Mouse (Mus musculus) forebrain, embryonic 16.5 days (tissue): ENCODE measurements at regions not wholly inside any gene's neighbourhood (a gene's known extent, or its start where the extent isn't known, plus 50 kb on each side); places are given as distances from the start of the nearest gene placed in this dataset.

Experiments
- ATAC-seq: fragments of 200-750 bp; cut with Nextera tagmentation; 2 replicates; pipeline ENCODE4 v1.8.0; 2017; ENCODE audit warnings: mild to moderate bottlenecking, moderate library complexity
- H3K27ac ChIP-seq: fragments of 300-500 bp; sonication (generic); 2 replicates; pipeline ENCODE4 v1.5.1; 2014; ENCODE audit warnings: low read length, control low read depth
- H3K27me3 ChIP-seq: fragments of 300-500 bp; sonication (generic); replicated peaks from 2 replicates; pipeline ENCODE4 v1.6.1; 2014; ENCODE audit warnings: low read length; ENCODE audit not compliant: control insufficient read depth, insufficient read depth
- H3K36me3 ChIP-seq: fragments of 300-500 bp; sonication (generic); 2 replicates; pipeline ENCODE4 v1.6.1; 2014; ENCODE audit not compliant: control insufficient read depth, insufficient read depth
- H3K4me1 ChIP-seq: fragments of 300-500 bp; sonication (generic); replicated peaks from 2 replicates; pipeline ENCODE4 v1.6.1; 2014; ENCODE audit warnings: low read length; ENCODE audit not compliant: control insufficient read depth, insufficient read depth
- H3K4me2 ChIP-seq: fragments of 300-500 bp; sonication (generic); 2 replicates; pipeline ENCODE4 v1.6.1; 2014; ENCODE audit warnings: mild to moderate bottlenecking, low read length, control low read depth
- H3K4me3 ChIP-seq: fragments of 300-500 bp; sonication (generic); replicated peaks from 2 replicates; pipeline ENCODE4 v1.5.1; 2014; ENCODE audit warnings: mild to moderate bottlenecking, low read length, control low read depth
- H3K9ac ChIP-seq: fragments of 300-500 bp; sonication (generic); replicated peaks from 2 replicates; pipeline ENCODE4 v1.6.1; 2014; ENCODE audit warnings: low read depth, low read length, control low read depth
- H3K9me3 ChIP-seq: fragments of 300-500 bp; sonication (generic); 2 replicates; pipeline ENCODE4 v1.6.1; 2016; ENCODE audit warnings: low read length; ENCODE audit not compliant: control insufficient read depth
- WGBS: fragments of 180-500 bp; shearing (Covaris S2); extraction: QIAGEN DNeasy Blood & Tissue Kit; methylation state at CpG from one replicate; pipeline ENCODE4 v1.1.7; 2014; 5-methylcytosine and 5-hydroxymethylcytosine counted together

GRCm38 (mm10) chr6:19214700-19215099, 348.6 kb downstream of the Ankrd7 start:
- no peak overlapping the region for H3K4me2 ChIP-seq
- H3K36me3 ChIP-seq: no peaks in the 10 kb centered on the region
- H3K4me1 ChIP-seq: no peaks in the 10 kb centered on the region
- H3K27ac ChIP-seq: peak overlapping the region; percentile 17; the same call in 1 of the 2 replicates
- H3K9ac ChIP-seq: no peak overlapping the region
- no peak overlapping the region for H3K4me3 ChIP-seq
- no peaks in the 10 kb centered on the region for H3K27me3 ChIP-seq
- WGBS: 64% methylated on average over 1 of the region's 1 CpGs
- ATAC-seq: peak; percentile 86
- no peaks in the 10 kb centered on the region for H3K9me3 ChIP-seq

- Histone ChIP-seq H3K9ac (no peak overlapping the region), H3K4me3 (no peak overlapping the region), H3K27me3 (no peaks in the 10 kb centered on the region), H3K4me2 (no peak overlapping the region), H3K27ac (no peak overlapping the region), H3K4me1 (no peaks in the 10 kb centered on the region), H3K36me3 (no peaks in the 10 kb centered on the region), H3K9me3 (no peaks in the 10 kb centered on the region)
- ATAC-seq: peak; percentile 87
- 55% methylated on average over 1 of the region's 1 CpGs for WGBS
These were observed 349.0 kb downstream of the Ankrd7 start for GRCm38 (mm10) chr6:19215124-19215523.

- Histone ChIP-seq H3K27ac (no peak overlapping the region), H3K4me2 (no peak overlapping the region), H3K4me1 (no peaks in the 10 kb centered on the region), H3K27me3 (no peaks in the 10 kb centered on the region), H3K9me3 (no peaks in the 10 kb centered on the region), H3K4me3 (no peak overlapping the region), H3K9ac (no peak overlapping the region), H3K36me3 (no peaks in the 10 kb centered on the region)
- no peak for ATAC-seq
- WGBS: 56% methylated on average over 5 of the region's 5 CpGs
These were observed 398.1 kb downstream of the Ankrd7 start for GRCm38 (mm10) chr6:19264075-19264819.

- no peaks in the 10 kb centered on the region for H3K36me3 ChIP-seq
- no peaks in the 10 kb centered on the region for H3K9me3 ChIP-seq
- H3K4me2 ChIP-seq: no peak overlapping the region
- no peak overlapping the region for H3K4me3 ChIP-seq
- no peaks in the 10 kb centered on the region for H3K27me3 ChIP-seq
- no peak overlapping the region for H3K27ac ChIP-seq
- no peak overlapping the region for H3K9ac ChIP-seq
- WGBS: 85% methylated on average over 2 of the region's 2 CpGs
- H3K4me1 ChIP-seq: no peaks in the 10 kb centered on the region
- ATAC-seq: no peak
These were observed 407.1 kb downstream of the Ankrd7 start for GRCm38 (mm10) chr6:19273207-19273606.

- no peaks in the 10 kb centered on the region for H3K36me3 ChIP-seq
- no peaks in the 10 kb centered on the region for H3K27me3 ChIP-seq
- no peak overlapping the region for H3K9ac ChIP-seq
- no peak overlapping the region for H3K4me2 ChIP-seq
- ATAC-seq: peak; percentile 98
- peak overlapping the region; percentile 3; the same call in 1 of the 2 replicates for H3K27ac ChIP-seq
- no peaks in the 10 kb centered on the region for H3K4me1 ChIP-seq
- WGBS: 51% methylated on average over 4 of the region's 4 CpGs
- no peaks in the 10 kb centered on the region for H3K9me3 ChIP-seq
- H3K4me3 ChIP-seq: no peak overlapping the region
These were observed 416.7 kb downstream of the Ankrd7 start for GRCm38 (mm10) chr6:19282682-19283333.

GRCm38 (mm10) chr6:19332659-19333058, 466.5 kb downstream of the Ankrd7 start:
- H3K4me1 ChIP-seq: no peaks in the 10 kb centered on the region
- H3K4me3 ChIP-seq: no peak overlapping the region
- no peak overlapping the region for H3K27ac ChIP-seq
- no peaks in the 10 kb centered on the region for H3K36me3 ChIP-seq
- H3K9me3 ChIP-seq: no peaks in the 10 kb centered on the region
- ATAC-seq: no peak
- H3K9ac ChIP-seq: no peak overlapping the region
- no peak overlapping the region for H3K4me2 ChIP-seq
- H3K27me3 ChIP-seq: no peaks in the 10 kb centered on the region

GRCm38 (mm10) chr6:19335653-19336052, 469.5 kb downstream of the Ankrd7 start:
- WGBS: 89% methylated on average over 6 of the region's 6 CpGs

GRCm38 (mm10) chr6:19338470-19338869, 472.4 kb downstream of the Ankrd7 start:
- H3K9ac ChIP-seq: no peak overlapping the region
- H3K27me3 ChIP-seq: no peaks in the 10 kb centered on the region
- H3K4me3 ChIP-seq: no peak overlapping the region
- no peaks in the 10 kb centered on the region for H3K9me3 ChIP-seq
- 87% methylated on average over 5 of the region's 5 CpGs for WGBS
- H3K4me1 ChIP-seq: no peaks in the 10 kb centered on the region
- H3K4me2 ChIP-seq: no peak overlapping the region
- ATAC-seq: no peak
- H3K27ac ChIP-seq: no peak overlapping the region
- H3K36me3 ChIP-seq: no peaks in the 10 kb centered on the region

More at GRCm38 (mm10) chr6:19335653-19336052, 469.5 kb downstream of the Ankrd7 start:
- H3K9ac ChIP-seq: no peak overlapping the region
- no peaks in the 10 kb centered on the region for H3K27me3 ChIP-seq
- H3K36me3 ChIP-seq: no peaks in the 10 kb centered on the region
- no peaks in the 10 kb centered on the region for H3K9me3 ChIP-seq
- H3K27ac ChIP-seq: no peak overlapping the region
- no peak overlapping the region for H3K4me3 ChIP-seq
- ATAC-seq: no peak
- no peaks in the 10 kb centered on the region for H3K4me1 ChIP-seq
- no peak overlapping the region for H3K4me2 ChIP-seq
